Mouse (Mus musculus) myocyte (in vitro differentiated cells): ENCODE results near the gene Hnrnpul1.

Experiments used
- E2F4 ChIP-seq: IDR thresholded peaks from one replicate; pipeline ENCODE4 v1.6.1; 2011; ENCODE audit warnings: mild to moderate bottlenecking, control low read depth, moderate library complexity; ENCODE audit not compliant: insufficient read depth
- MYOD1 ChIP-seq, 3 experiments: IDR thresholded peaks; one replicate each; pipeline ENCODE4 v1.6.1; 2011; ENCODE audit warnings: control low read depth in 2 of 3, low read depth in 2 of 3, mild to moderate bottlenecking in 2 of 3, moderate library complexity in 1 of 3; ENCODE audit not compliant: insufficient read length in 2 of 3, control insufficient read depth in 1 of 3
- MYOG ChIP-seq, 3 experiments: IDR thresholded peaks; one replicate each; pipeline ENCODE4 v1.6.1; 2011; ENCODE audit warnings: control low read depth in 2 of 3, low read depth in 2 of 3, mild to moderate bottlenecking in 2 of 3; ENCODE audit not compliant: insufficient read length in 2 of 3, control insufficient read depth in 1 of 3, insufficient read depth in 1 of 3
- POLR2A ChIP-seq: IDR thresholded peaks from one replicate; pipeline ENCODE4 v1.6.1; 2011; ENCODE audit warnings: low read depth, mild to moderate bottlenecking, control low read depth, moderate library complexity; ENCODE audit not compliant: insufficient read length
- SRF ChIP-seq: IDR thresholded peaks from one replicate; pipeline ENCODE4 v1.6.1; 2011; ENCODE audit warnings: low read depth; ENCODE audit not compliant: control insufficient read depth, insufficient read length
- TCF12 ChIP-seq: IDR thresholded peaks from one replicate; pipeline ENCODE4 v1.6.1; 2011; ENCODE audit warnings: mild to moderate bottlenecking, control low read depth; ENCODE audit not compliant: poor library complexity, insufficient read depth, severe bottlenecking
- TCF3 ChIP-seq: IDR thresholded peaks from one replicate; pipeline ENCODE4 v1.6.1; 2011; ENCODE audit warnings: low read depth, control low read depth; ENCODE audit not compliant: insufficient read length

DNA sequence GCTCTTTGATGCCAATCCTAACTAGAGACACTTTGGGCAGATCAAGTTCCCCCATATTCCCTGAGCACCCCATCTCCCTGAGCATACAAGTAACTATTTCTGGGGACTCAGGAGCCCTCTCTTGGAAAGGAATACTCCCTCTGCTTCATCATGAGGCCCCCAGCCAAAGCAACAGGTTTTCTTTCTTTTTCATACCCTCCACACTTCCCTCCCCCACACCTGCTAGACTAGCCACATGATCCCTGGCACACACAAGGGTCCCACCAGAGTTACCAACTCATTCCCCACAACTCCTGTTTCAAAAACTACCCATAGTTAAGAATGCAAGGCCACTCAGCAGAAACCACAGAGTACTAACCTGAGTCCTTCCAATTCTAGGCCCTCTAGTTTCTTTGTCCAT lies 1.5 kb downstream of the Hnrnpul1 start:
- TF ChIP-seq POLR2A (no peak), SRF (no peak), E2F4 (no peak), MYOG (IDR thresholded peaks at IDR 0.05; ENCODE audit: control insufficient read depth in 1 of 3, insufficient read depth in 1 of 3, insufficient read length in 2 of 3, low read depth in 2 of 3) (no peak), TCF12 (no peak), TCF3 (no peak), MYOD1 (IDR thresholded peaks at IDR 0.05; ENCODE audit: control insufficient read depth in 1 of 3, insufficient read length in 2 of 3, low read depth in 2 of 3) (no peak)
